Mouse (Mus musculus) liver, embryonic 15.5 days (tissue): ENCODE measurements around the gene Ablim2. TPM values are rescaled to one million over a fixed set of nuclear protein-coding genes. Genes with fewer than 3 reads are reported as not detected.

Experiments
- polyA plus RNA-seq: library from polyadenylated mRNA; unstranded; fragments of >200 nt; fragmentation: Nextera tagmentation; extraction: Ambion mirVana; gene quantifications from 2 replicates; pipeline ENCODE4 v1.2.1, GENCODE M21; 2015

Gene Ablim2
- polyA plus RNA-seq, 1 experiment from 2014 or later = 0.36 TPM

Other genes starting within 250 kb of the Ablim2 start
- 0.92 and 1.7 TPM in 2 replicates for gene Cpz, start 232.2 kb upstream of the Ablim2 start, polyA plus RNA-seq
- gene Trmt44, start 182.8 kb upstream of the Ablim2 start, polyA plus RNA-seq = 2.6 and 2.7 TPM in 2 replicates
- 3.1 and 3.6 TPM in 2 replicates for gene Acox3, start 174.8 kb upstream of the Ablim2 start, polyA plus RNA-seq
- gene Htra3, start 78.1 kb upstream of the Ablim2 start, polyA plus RNA-seq = 1.9 and 2.2 TPM in 2 replicates
- gene Sh3tc1, start 17.9 kb upstream of the Ablim2 start, polyA plus RNA-seq = 2.7 and 3.3 TPM in 2 replicates
- gene Afap1, start 135.4 kb downstream of the Ablim2 start, polyA plus RNA-seq = 1.2 and 1.3 TPM in 2 replicates